Mouse (Mus musculus) liver, adult 2 months (tissue): Measurements from ENCODE around the gene Gmppb.

Experiments
- CTCF ChIP-seq: fragments of 200-500 bp; IDR thresholded peaks from 2 replicates; pipeline ENCODE4 v1.5.1; 2011; ENCODE audit warnings: low read depth, low read length, control low read depth
- POLR2A ChIP-seq: fragments of 200-500 bp; IDR thresholded peaks from 2 replicates; pipeline ENCODE4 v1.6.1; 2011; ENCODE audit warnings: low read length, control low read depth; ENCODE audit not compliant: insufficient read depth; ENCODE audit errors: extremely low read depth

- TF ChIP-seq POLR2A (no peak), CTCF (no peak)
Measured at GRCm38 (mm10) chr9:108055061-108055460, 6.0 kb downstream of the Gmppb start.
